Mouse (Mus musculus) testis, adult 2 months (tissue): ENCODE data around the gene Rrp12. TPM values are rescaled to one million over a fixed set of nuclear protein-coding genes. Genes with fewer than 3 reads are reported as not detected.
"Not testable (repeated sequence)": the region's sequence is repeated elsewhere in the genome, so short reads cannot be mapped to it uniquely, and the experiment has no call there.

Experiments
- H3K27ac ChIP-seq: fragments of 200-500 bp; 2 replicates; pipeline ENCODE4 v1.5.1; 2012; ENCODE audit warnings: low read depth, low read length; ENCODE audit not compliant: control insufficient read depth, insufficient read depth
- H3K27me3 ChIP-seq: fragments of 200-500 bp; 2 replicates; pipeline ENCODE4 v1.6.1; 2012; ENCODE audit warnings: mild to moderate bottlenecking, low read length, moderate library complexity; ENCODE audit not compliant: control insufficient read depth, insufficient read depth
- H3K36me3 ChIP-seq: fragments of 200-500 bp; 2 replicates; pipeline ENCODE4 v1.6.1; 2012; ENCODE audit warnings: mild to moderate bottlenecking, low read length; ENCODE audit not compliant: control insufficient read depth, insufficient read depth
- H3K4me1 ChIP-seq: fragments of 200-500 bp; 2 replicates; pipeline ENCODE4 v1.6.1; 2012; ENCODE audit warnings: low read length; ENCODE audit not compliant: control insufficient read depth, insufficient read depth
- H3K4me3 ChIP-seq: fragments of 200-500 bp; 2 replicates; pipeline ENCODE4 v1.5.1; 2012; ENCODE audit warnings: low read depth, mild to moderate bottlenecking, low read length, moderate library complexity, mixed read lengths; ENCODE audit not compliant: control insufficient read depth
- CTCF ChIP-seq: fragments of 200-500 bp; IDR thresholded peaks from 2 replicates; pipeline ENCODE4 v1.5.1; 2012; ENCODE audit warnings: low read depth, mild to moderate bottlenecking, inconsistent platforms, low read length, moderate library complexity; ENCODE audit not compliant: control insufficient read depth, insufficient read depth, insufficient replicate concordance
- POLR2A ChIP-seq: fragments of 200-500 bp; IDR thresholded peaks from 2 replicates; pipeline ENCODE4 v1.6.1; 2012; ENCODE audit warnings: low read depth, mild to moderate bottlenecking, inconsistent platforms, low read length, moderate library complexity; ENCODE audit not compliant: control insufficient read depth
- polyA plus RNA-seq: library from polyadenylated mRNA; depleted of rRNA; stranded (reverse); fragments of >200 nt; gene quantifications from 2 replicates; pipeline ENCODE4 v1.2.3, GENCODE M21; 2012

Gene Rrp12
- polyA plus RNA-seq, 1 experiment, result 32.3 TPM

GRCm38 (mm10) chr19:41857816-41858310 is 38.1 kb downstream of the Rrp12 start:
- Histone ChIP-seq H3K27ac (no peak overlapping the region), H3K4me3 (no peak overlapping the region), H3K4me1 (no peaks in the 10 kb centered on the region), H3K36me3 (no peaks in the 10 kb centered on the region), H3K27me3 (no peaks in the 10 kb centered on the region)
- TF ChIP-seq POLR2A (no peak), CTCF (no peak)

- TF ChIP-seq CTCF, result no peak
- TF ChIP-seq POLR2A, result no peak
- Histone ChIP-seq H3K4me1 (no peaks in the 10 kb centered on the region), H3K27ac (no peak overlapping the region), H3K36me3 (no peaks in the 10 kb centered on the region), H3K4me3 (no peak overlapping the region), H3K27me3 (no peaks in the 10 kb centered on the region)
These were observed 38.7 kb downstream of the Rrp12 start for GRCm38 (mm10) chr19:41857086-41857762.

GRCm38 (mm10) chr19:41852423-41852822 is 43.5 kb downstream of the Rrp12 start:
- no peaks in the 10 kb centered on the region for H3K36me3 ChIP-seq

GRCm38 (mm10) chr19:41850719-41851543 is 45.0 kb downstream of the Rrp12 start:
- TF ChIP-seq CTCF (no peak), POLR2A (no peak)
- no peaks in the 10 kb centered on the region for H3K27me3 ChIP-seq
- no peak overlapping the region for H3K27ac ChIP-seq
- H3K36me3 ChIP-seq, result no peaks in the 10 kb centered on the region; the same call in 1 of the 2 replicates
- peaks cover 5% of the 10 kb centered on the region for H3K4me1 ChIP-seq
- no peak overlapping the region for H3K4me3 ChIP-seq

More at GRCm38 (mm10) chr19:41852423-41852822, 43.5 kb downstream of the Rrp12 start:
- Histone ChIP-seq H3K4me3 (no peak overlapping the region), H3K27ac (no peak overlapping the region), H3K4me1 (no peaks in the 10 kb centered on the region; the same call in none of the 2 replicates), H3K27me3 (no peaks in the 10 kb centered on the region)
- TF ChIP-seq CTCF (no peak), POLR2A (no peak)

GRCm38 (mm10) chr19:41850021-41850718 is 45.8 kb downstream of the Rrp12 start:
- TF ChIP-seq POLR2A, result no peak
- no peak for TF ChIP-seq CTCF
- H3K27ac ChIP-seq, result no peak overlapping the region

GRCm38 (mm10) chr19:41847992-41848851 is 47.8 kb downstream of the Rrp12 start, which contains the start of gene Frat2:
Gene Frat2, minus strand, starts transcription at chr19:41848132.
- no peaks in the 10 kb centered on the region for H3K27me3 ChIP-seq
- TF ChIP-seq POLR2A (peak; percentile 63), CTCF (no peak)
- H3K27ac ChIP-seq, result peak within 1 kb of the TSS; percentile 99

More at GRCm38 (mm10) chr19:41850021-41850718, 45.8 kb downstream of the Rrp12 start:
- H3K4me3 ChIP-seq, result peak overlapping the region; percentile 1; the same call in 1 of the 2 replicates
- H3K4me1 ChIP-seq, result peaks cover 5% of the 10 kb centered on the region
- H3K27me3 ChIP-seq, result no peaks in the 10 kb centered on the region
- H3K36me3 ChIP-seq, result no peaks in the 10 kb centered on the region; the same call in 1 of the 2 replicates

GRCm38 (mm10) chr19:41847614-41847991 is 48.4 kb downstream of the Rrp12 start:
- not testable (repeated sequence) for H3K27me3 ChIP-seq, H3K4me1 ChIP-seq, H3K36me3 ChIP-seq
- peak overlapping the region; percentile 90 for H3K27ac ChIP-seq
- peak overlapping the region; percentile 93 for H3K4me3 ChIP-seq

More at GRCm38 (mm10) chr19:41847992-41848851, 47.8 kb downstream of the Rrp12 start, which contains the start of gene Frat2:
- H3K4me1 ChIP-seq, result peaks cover 5% of the 10 kb centered on the region
- H3K4me3 ChIP-seq, result peak within 1 kb of the TSS; percentile 93
- H3K36me3 ChIP-seq, result no peaks in the 10 kb centered on the region; the same call in 1 of the 2 replicates
